11 mouse cellular contexts compared by ENCODE assay signal in genomic region chr1:20905501-20906127, GRCm38 (mm10). TPM values are rescaled to one million over a fixed set of nuclear protein-coding genes. Genes with fewer than 3 reads are reported as not detected.
DNase-seq lines count a peak whose midpoint lies in the region; ATAC-seq lines count a peak whose summit lies in the region.
"Had no signal": no experiment of that assay in that cellular context is flagged by ENCODE, and none has a peak within 500 bp of the region (broad histone marks: within the 10 kb centered on the region; RNA-seq: fewer than 3 reads in every experiment).

No protein-coding gene starts in this region.

- WGBS in hindbrain, embryonic 11.5 days = 57% methylated on average over 8 of the region's 8 CpGs

- no peaks in the 10 kb centered on the region for H3K36me3 ChIP-seq in hindbrain, embryonic 11.5 days (ENCODE audit: control insufficient read depth, insufficient read depth, low read length)
- H3K36me3 ChIP-seq: limb, embryonic 15.5 days had no signal

- ATAC-seq in hindbrain, embryonic 11.5 days (ENCODE audit: low FRiP score) = peak; percentile 49
- no peak for ATAC-seq in megakaryocyte progenitor cell, adult 5-6 weeks (replicated peaks; ENCODE audit: poor library complexity)

- no peak overlapping the region for H3K4me2 ChIP-seq in hindbrain, embryonic 11.5 days (replicated peaks; ENCODE audit: low read depth, low read length)
- H3K4me2 ChIP-seq: limb, embryonic 15.5 days had no signal

- H3K9ac ChIP-seq in hindbrain, embryonic 11.5 days (ENCODE audit: low read depth, low read length) = no peak overlapping the region
- H3K9ac ChIP-seq: limb, embryonic 15.5 days had no signal

- H3K9me3 ChIP-seq in hindbrain, embryonic 11.5 days (ENCODE audit: control insufficient read depth, low read length) = no peaks in the 10 kb centered on the region
- H3K9me3 ChIP-seq: limb, embryonic 15.5 days had no signal

- 0 out of 2 replicates have a peak, but pooled peaks cover 2% of the 10 kb centered on the region for H3K4me1 ChIP-seq in hindbrain, embryonic 11.5 days (replicated peaks; ENCODE audit: control insufficient read depth, insufficient read depth, low read length)
- H3K4me1 ChIP-seq: limb, embryonic 15.5 days had no signal

- peak; percentile 63 for DNase-seq in right cerebral cortex, adult 18-20 months
- DNase-seq in right cerebral cortex, postnatal 4 days = no peak
- DNase-seq in hindbrain, embryonic 11.5 days (ENCODE audit: low spot score) = no peak
- DNase-seq in left cerebral cortex, postnatal 14 days (ENCODE audit: low spot score in 2 of 2) = peak; percentile 55 to 80
- DNase-seq in B cell, adult 2 months = no peak
- no peak for DNase-seq in kidney, adult 9 months
- DNase-seq in embryo, embryonic 11 days = no peak

- H3K27me3 ChIP-seq in hindbrain, embryonic 11.5 days (ENCODE audit: control insufficient read depth, insufficient read depth, low read length) = no peaks in the 10 kb centered on the region
- H3K27me3 ChIP-seq: limb, embryonic 15.5 days had no signal

- no peak overlapping the region for H3K4me3 ChIP-seq in hindbrain, embryonic 11.5 days (ENCODE audit: low read depth, low read length)
- H3K4me3 ChIP-seq: erythroblast, embryonic 14.5 days; limb, embryonic 15.5 days had no signal

- H3K27ac ChIP-seq in hindbrain, embryonic 11.5 days (ENCODE audit: low read depth, low read length) = no peak overlapping the region
- H3K27ac ChIP-seq: limb, embryonic 15.5 days; stomach, postnatal 0 days had no signal

- intact Hi-C loops in left cerebral cortex, postnatal 14 days (cut with DNase I) = loop anchor here (10.0 kb wide), 1 partner anchor 291 kb away; the partner anchor contains the start of gene Pkhd1

RNA-seq across cellular contexts. Expression of gene Paqr8, which starts 15.2 kb away (rescaled TPM):
- 10.0 and 11.9 TPM in 2 replicates for polyA plus RNA-seq in hindbrain, embryonic 11.5 days (2014; fragmentation: Nextera tagmentation; extraction: Ambion mirVana)
- 10 to 100 TPM; 93.6 to 99.6 TPM for total RNA-seq in left cerebral cortex, postnatal 14 days (2021)
- total RNA-seq in megakaryocyte progenitor cell, adult 5-6 weeks (2015) = 1.6 and 3.9 TPM in 2 replicates
- 2.4 and 3.5 TPM in 2 replicates for total RNA-seq in megakaryocyte progenitor cell, adult 5-6 weeks (2017)

RNA-seq across cellular contexts. Expression of gene Efhc1, which starts 45.8 kb away (rescaled TPM):
- 4.0 and 4.3 TPM in 2 replicates for polyA plus RNA-seq in hindbrain, embryonic 11.5 days (2014; fragmentation: Nextera tagmentation; extraction: Ambion mirVana)
- total RNA-seq in left cerebral cortex, postnatal 14 days (2021) = 1 to 10 TPM; 1.4 to 1.8 TPM
- total RNA-seq in megakaryocyte progenitor cell, adult 5-6 weeks (2015) = 0.07 and 1.5 TPM in 2 replicates
- 0.20 and 0.21 TPM in 2 replicates for total RNA-seq in megakaryocyte progenitor cell, adult 5-6 weeks (2017)
- polyA plus RNA-seq: erythroblast, embryonic 14.5 days had no signal

Comparison
In these comparisons a context has a peak if more than half of its experiments do, and no peak if none do; other contexts are left out.
1. DNase-seq: peak in right cerebral cortex, adult 18-20 months (single experiment) and left cerebral cortex, postnatal 14 days (2 of 2); none in right cerebral cortex, postnatal 4 days (single experiment), hindbrain, embryonic 11.5 days (single experiment), B cell, adult 2 months (0 of 2), kidney, adult 9 months (single experiment) and embryo, embryonic 11 days (single experiment).
2. RNA of gene Paqr8, which starts 15.2 kb away (total RNA-seq): 93.6 to 99.6 TPM in left cerebral cortex, postnatal 14 days; 1.6 to 3.9 TPM in megakaryocyte progenitor cell, adult 5-6 weeks; every median in the first group is over 10 times any median in the second.